Comparison of ENCODE assay signal across 8 mouse cellular contexts in the genomic region with DNA sequence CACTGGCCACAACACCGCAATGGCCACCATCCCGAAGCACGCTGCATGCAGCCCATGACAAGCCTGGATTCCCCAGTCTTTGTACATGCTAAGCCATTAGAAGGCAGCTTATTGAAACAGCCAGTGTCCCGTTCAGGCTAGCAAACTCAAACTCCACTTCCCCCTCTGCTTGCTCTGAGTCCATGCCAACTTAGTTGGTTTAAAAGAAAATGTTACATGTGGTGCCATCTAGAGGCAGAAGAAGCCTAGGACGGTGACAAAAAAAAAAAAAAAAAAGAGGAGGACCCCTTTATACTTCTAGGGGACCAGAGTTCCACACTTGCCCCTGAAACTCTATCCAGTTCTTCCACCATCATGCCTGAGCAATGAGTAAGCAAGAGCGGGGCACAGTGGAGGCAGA.
A peak's percentile ranks its signal among the peaks of the same experiment; 100 is the strongest.
DNase-seq lines count a peak whose midpoint lies in the region; ATAC-seq lines count a peak whose summit lies in the region.
"Had no signal": no experiment of that assay in that cellular context is flagged by ENCODE, and none has a peak within 500 bp of the region (broad histone marks: within the 10 kb centered on the region; RNA-seq: fewer than 3 reads in every experiment).

No protein-coding gene starts in this region.

- no peak overlapping the region for H3K27ac ChIP-seq in hindbrain, embryonic 16.5 days (ENCODE audit: low read depth, low read length)
- no peak overlapping the region for H3K27ac ChIP-seq in hindbrain, embryonic 11.5 days (ENCODE audit: low read depth, low read length)

- H3K9me3 ChIP-seq in hindbrain, embryonic 16.5 days (ENCODE audit: control insufficient read depth, low read length): no peaks in the 10 kb centered on the region
- H3K9me3 ChIP-seq in hindbrain, embryonic 11.5 days (ENCODE audit: control insufficient read depth, low read length): no peaks in the 10 kb centered on the region
- H3K9me3 ChIP-seq: megakaryocyte, embryonic 14.5 days had no signal

- no peak overlapping the region for H3K9ac ChIP-seq in hindbrain, embryonic 16.5 days (ENCODE audit: low read depth, low read length)
- H3K9ac ChIP-seq in hindbrain, embryonic 11.5 days (ENCODE audit: low read depth, low read length): no peak overlapping the region

- peak; percentile 51; the same call in 1 of the 2 replicates for ATAC-seq in hindbrain, embryonic 16.5 days
- no peak for ATAC-seq in hindbrain, embryonic 11.5 days (ENCODE audit: low FRiP score)
- peak; percentile 78 for ATAC-seq in granulocyte monocyte progenitor cell, adult 5-6 weeks (replicated peaks; ENCODE audit: poor library complexity, severe bottlenecking)

- H3K36me3 ChIP-seq in hindbrain, embryonic 16.5 days (ENCODE audit: control insufficient read depth, insufficient read depth, low read length): no peaks in the 10 kb centered on the region
- no peaks in the 10 kb centered on the region for H3K36me3 ChIP-seq in hindbrain, embryonic 11.5 days (ENCODE audit: control insufficient read depth, insufficient read depth, low read length)

- intact Hi-C loops in left cerebral cortex, postnatal 4 days (cut with DNase I): loop anchor here (10.0 kb wide), 1 partner anchor 202 kb away; no protein-coding TSS in a partner anchor

- no peak overlapping the region for H3K4me3 ChIP-seq in hindbrain, embryonic 16.5 days (ENCODE audit: low read length)
- no peak overlapping the region for H3K4me3 ChIP-seq in hindbrain, embryonic 11.5 days (ENCODE audit: low read depth, low read length)
- H3K4me3 ChIP-seq: megakaryocyte, embryonic 14.5 days had no signal

- DNase-seq in hindbrain, embryonic 11.5 days (ENCODE audit: low spot score): no peak
- peak; percentile 23 to 32 for DNase-seq in spleen, postnatal 36 days (ENCODE audit: low spot score in 2 of 2)
- DNase-seq in spleen, adult 12 weeks (ENCODE audit: low spot score): no peak
- no peak for DNase-seq in cerebellum, adult 11 months
- DNase-seq in left cerebral cortex, postnatal 4 days: no peak

- H3K4me1 ChIP-seq in hindbrain, embryonic 16.5 days (ENCODE audit: control insufficient read depth, insufficient read depth, low read depth, low read length): no peaks in the 10 kb centered on the region; the same call in 1 of the 2 replicates
- H3K4me1 ChIP-seq in hindbrain, embryonic 11.5 days (replicated peaks; ENCODE audit: control insufficient read depth, insufficient read depth, low read length): no peaks in the 10 kb centered on the region

- 67% methylated on average over 6 of the region's 6 CpGs for WGBS in hindbrain, embryonic 16.5 days
- WGBS in hindbrain, embryonic 11.5 days: 74% methylated on average over 6 of the region's 6 CpGs

- no peak overlapping the region for H3K4me2 ChIP-seq in hindbrain, embryonic 16.5 days (ENCODE audit: low read length)
- H3K4me2 ChIP-seq in hindbrain, embryonic 11.5 days (replicated peaks; ENCODE audit: low read depth, low read length): no peak overlapping the region

- no peaks in the 10 kb centered on the region for H3K27me3 ChIP-seq in hindbrain, embryonic 16.5 days (replicated peaks; ENCODE audit: control insufficient read depth, insufficient read depth, low read length)
- no peaks in the 10 kb centered on the region for H3K27me3 ChIP-seq in hindbrain, embryonic 11.5 days (ENCODE audit: control insufficient read depth, insufficient read depth, low read length)

Comparison
In these comparisons a context has a peak if more than half of its experiments do, and no peak if none do; other contexts are left out.
1. DNase-seq: peak in spleen, postnatal 36 days (2 of 2); none in hindbrain, embryonic 11.5 days (single experiment), spleen, adult 12 weeks (single experiment), cerebellum, adult 11 months (single experiment) and left cerebral cortex, postnatal 4 days (single experiment).